Mouse (Mus musculus) kidney, adult 2 months (tissue): ENCODE data around the gene Csrnp1.

ENCODE experiments used
- CTCF ChIP-seq: fragments of 200-500 bp; conservative IDR thresholded peaks from 2 replicates; pipeline ENCODE4 v1.5.1; 2011; ENCODE audit warnings: low read depth, mild to moderate bottlenecking, control low read depth, low read length, moderate library complexity, mixed read lengths; ENCODE audit not compliant: insufficient read depth, insufficient read length
- POLR2A ChIP-seq: fragments of 200-500 bp; IDR thresholded peaks from one replicate; pipeline ENCODE4 v1.6.1; 2011; ENCODE audit warnings: low read depth, low read length, control low read depth

- TF ChIP-seq CTCF (no peak), POLR2A (no peak)
Observed at GRCm38 (mm10) chr9:120014828-120015227, 30.4 kb upstream of the Csrnp1 start.
